Mouse (Mus musculus): ENCODE data around the gene Sept12. TPM values are rescaled to one million over a fixed set of nuclear protein-coding genes. Genes with fewer than 3 reads are reported as not detected.

The Sept12 gene
- polyA plus RNA-seq (2014; fragmentation: Illumina TruSeq; extraction: RNeasy Lipid Tissue Mini Kit (QIAGEN cat#74804); ENCODE audit: low replicate concordance) = not detected

GRCm38 (mm10) chr16:4997553-4997952 lies at the start of gene Sept12:
Sept12 (minus strand) TSS chr16:4997852.

GRCm38 (mm10) chr16:5013054-5013838 lies 15.6 kb upstream of the Sept12 start, which contains the start of gene Rogdi:
Rogdi (minus strand) TSS chr16:5013553.

GRCm38 (mm10) chr16:5007067-5007466 lies 9.4 kb upstream of the Sept12 start, which contains the start of gene Smim22:
Smim22 (plus strand) TSS chr16:5007288.

GRCm38 (mm10) chr16:4963797-4964709 lies 33.6 kb downstream of the Sept12 start, which contains the start of gene Anks3:
Anks3 (minus strand) TSS chr16:4964205.

GRCm38 (mm10) chr16:4938461-4938860 lies 59.2 kb downstream of the Sept12 start, which contains the start of gene Nudt16l1:
Nudt16l1 (plus strand) TSS chr16:4938761.

Other genes with a start within 250 kb of the Sept12 start
- gene Cdip1, start 207.6 kb downstream of the Sept12 start, polyA plus RNA-seq (2014; fragmentation: Illumina TruSeq; extraction: RNeasy Lipid Tissue Mini Kit (QIAGEN cat#74804); ENCODE audit: low replicate concordance) = 40.1 TPM
- not detected for gene 4930562C15Rik, start 162.4 kb downstream of the Sept12 start, polyA plus RNA-seq (2014; fragmentation: Illumina TruSeq; extraction: RNeasy Lipid Tissue Mini Kit (QIAGEN cat#74804); ENCODE audit: low replicate concordance)
- gene Ubald1, start 117.5 kb downstream of the Sept12 start, polyA plus RNA-seq (2014; fragmentation: Illumina TruSeq; extraction: RNeasy Lipid Tissue Mini Kit (QIAGEN cat#74804); ENCODE audit: low replicate concordance) = 0.22 TPM
- gene Mgrn1, start 111.6 kb downstream of the Sept12 start, polyA plus RNA-seq (2014; fragmentation: Illumina TruSeq; extraction: RNeasy Lipid Tissue Mini Kit (QIAGEN cat#74804); ENCODE audit: low replicate concordance) = 4.9 TPM
- 2.7 TPM for gene Nudt16l1, start 59.1 kb downstream of the Sept12 start, polyA plus RNA-seq (2014; fragmentation: Illumina TruSeq; extraction: RNeasy Lipid Tissue Mini Kit (QIAGEN cat#74804); ENCODE audit: low replicate concordance)
- 2.9 TPM for gene Anks3, start 33.6 kb downstream of the Sept12 start, polyA plus RNA-seq (2014; fragmentation: Illumina TruSeq; extraction: RNeasy Lipid Tissue Mini Kit (QIAGEN cat#74804); ENCODE audit: low replicate concordance)
- not detected for gene Smim22, start 9.4 kb upstream of the Sept12 start, polyA plus RNA-seq (2014; fragmentation: Illumina TruSeq; extraction: RNeasy Lipid Tissue Mini Kit (QIAGEN cat#74804); ENCODE audit: low replicate concordance)
- 0.85 TPM for gene Rogdi, start 15.7 kb upstream of the Sept12 start, polyA plus RNA-seq (2014; fragmentation: Illumina TruSeq; extraction: RNeasy Lipid Tissue Mini Kit (QIAGEN cat#74804); ENCODE audit: low replicate concordance)
- 58.3 TPM for gene Glyr1, start 52.0 kb upstream of the Sept12 start, polyA plus RNA-seq (2014; fragmentation: Illumina TruSeq; extraction: RNeasy Lipid Tissue Mini Kit (QIAGEN cat#74804); ENCODE audit: low replicate concordance)
- 19.9 TPM for gene Ubn1, start 52.2 kb upstream of the Sept12 start, polyA plus RNA-seq (2014; fragmentation: Illumina TruSeq; extraction: RNeasy Lipid Tissue Mini Kit (QIAGEN cat#74804); ENCODE audit: low replicate concordance)
- gene Ppl, start 134.6 kb upstream of the Sept12 start, polyA plus RNA-seq (2014; fragmentation: Illumina TruSeq; extraction: RNeasy Lipid Tissue Mini Kit (QIAGEN cat#74804); ENCODE audit: low replicate concordance) = 0.82 TPM
- not detected for gene Sec14l5, start 149.3 kb upstream of the Sept12 start, polyA plus RNA-seq (2014; fragmentation: Illumina TruSeq; extraction: RNeasy Lipid Tissue Mini Kit (QIAGEN cat#74804); ENCODE audit: low replicate concordance)
- gene Nagpa, start 206.2 kb upstream of the Sept12 start, polyA plus RNA-seq (2014; fragmentation: Illumina TruSeq; extraction: RNeasy Lipid Tissue Mini Kit (QIAGEN cat#74804); ENCODE audit: low replicate concordance) = 0.45 TPM
- not detected for gene AU021092, start 224.4 kb upstream of the Sept12 start, polyA plus RNA-seq (2014; fragmentation: Illumina TruSeq; extraction: RNeasy Lipid Tissue Mini Kit (QIAGEN cat#74804); ENCODE audit: low replicate concordance)
- not detected for gene Alg1, start 235.8 kb upstream of the Sept12 start, polyA plus RNA-seq (2014; fragmentation: Illumina TruSeq; extraction: RNeasy Lipid Tissue Mini Kit (QIAGEN cat#74804); ENCODE audit: low replicate concordance)

Measured in small intestine, adult 10 weeks (tissue).